Mouse (Mus musculus) embryonic facial prominence, embryonic 15.5 days (tissue): ENCODE measurements around the gene Tbl2. TPM values are rescaled to one million over a fixed set of nuclear protein-coding genes. Genes with fewer than 3 reads are reported as not detected.
A peak's percentile ranks its signal among the peaks of the same experiment; 100 is the strongest.

Experiments used
- ATAC-seq: fragments of 200-750 bp; cut with Nextera tagmentation; 2 replicates; pipeline ENCODE4 v1.8.0; 2017; ENCODE audit warnings: low read depth, moderate TSS enrichment; ENCODE audit not compliant: insufficient number of reproducible peaks, low FRiP score, low TSS enrichment
- H3K27ac ChIP-seq: fragments of 300-500 bp; sonication (generic); replicated peaks from 2 replicates; pipeline ENCODE4 v1.5.1; 2015; ENCODE audit warnings: mild to moderate bottlenecking, inconsistent platforms
- H3K27me3 ChIP-seq: fragments of 300-500 bp; sonication (generic); 2 replicates; pipeline ENCODE4 v1.6.1; 2015; ENCODE audit warnings: inconsistent platforms
- H3K36me3 ChIP-seq: fragments of 300-500 bp; sonication (generic); 2 replicates; pipeline ENCODE4 v1.6.1; 2015; ENCODE audit warnings: mild to moderate bottlenecking, inconsistent platforms
- H3K4me1 ChIP-seq: fragments of 300-500 bp; sonication (generic); 2 replicates; pipeline ENCODE4 v1.6.1; 2015; ENCODE audit warnings: inconsistent platforms
- H3K4me2 ChIP-seq: fragments of 300-500 bp; sonication (generic); replicated peaks from 2 replicates; pipeline ENCODE4 v1.6.1; 2015; ENCODE audit warnings: mild to moderate bottlenecking, inconsistent platforms
- H3K4me3 ChIP-seq: fragments of 300-500 bp; sonication (generic); replicated peaks from 2 replicates; pipeline ENCODE4 v1.5.1; 2015; ENCODE audit warnings: mild to moderate bottlenecking, inconsistent platforms
- H3K9ac ChIP-seq: fragments of 300-500 bp; sonication (generic); 2 replicates; pipeline ENCODE4 v1.6.1; 2015; ENCODE audit warnings: inconsistent platforms
- H3K9me3 ChIP-seq: fragments of 300-500 bp; sonication (generic); replicated peaks from 2 replicates; pipeline ENCODE4 v1.6.1; 2016; ENCODE audit warnings: inconsistent platforms
- WGBS: fragments of 180-500 bp; shearing (Covaris S2); methylation state at CpG from one replicate; pipeline ENCODE4 v1.1.7; 2015; 5-methylcytosine and 5-hydroxymethylcytosine counted together
- polyA plus RNA-seq: library from polyadenylated mRNA; unstranded; fragments of >200 nt; fragmentation: Nextera tagmentation; extraction: Ambion mirVana; gene quantifications from 2 replicates; pipeline ENCODE4 v1.2.1, GENCODE M21; 2015

The Tbl2 gene
- polyA plus RNA-seq, 1 experiment from 2014 or later, result 25.9 TPM

DNA sequence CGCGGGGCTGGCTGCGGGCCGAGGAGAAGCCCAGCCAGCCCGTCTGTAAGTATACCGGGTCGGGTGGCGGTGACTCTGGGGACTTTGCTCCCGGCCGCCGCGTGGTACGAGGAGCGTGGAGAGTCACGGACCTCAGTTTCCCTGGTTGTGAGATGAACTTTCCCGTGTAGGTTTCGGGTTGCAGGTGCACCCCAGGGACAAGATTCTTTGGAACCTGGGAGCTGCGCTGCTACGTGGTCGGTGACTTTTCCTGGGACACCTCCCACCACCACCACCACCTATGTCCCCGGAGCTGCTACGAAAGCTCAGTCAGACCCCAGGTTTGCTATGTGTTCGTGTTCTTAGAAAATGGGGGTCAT lies 342 bp downstream of the Tbl2 start:
- Histone ChIP-seq H3K9ac (peak overlapping the region; percentile 85), H3K9me3 (no peaks in the 10 kb centered on the region), H3K36me3 (peaks cover 18% of the 10 kb centered on the region), H3K4me1 (peaks cover 14% of the 10 kb centered on the region), H3K27ac (peak overlapping the region; percentile 97), H3K4me2 (peak overlapping the region; percentile 59), H3K4me3 (peak overlapping the region; percentile 99), H3K27me3 (no peaks in the 10 kb centered on the region)
- no peak; the same call in 1 of the 2 replicates for ATAC-seq
- under 1% methylated on average over 23 of the region's 23 CpGs for WGBS

DNA sequence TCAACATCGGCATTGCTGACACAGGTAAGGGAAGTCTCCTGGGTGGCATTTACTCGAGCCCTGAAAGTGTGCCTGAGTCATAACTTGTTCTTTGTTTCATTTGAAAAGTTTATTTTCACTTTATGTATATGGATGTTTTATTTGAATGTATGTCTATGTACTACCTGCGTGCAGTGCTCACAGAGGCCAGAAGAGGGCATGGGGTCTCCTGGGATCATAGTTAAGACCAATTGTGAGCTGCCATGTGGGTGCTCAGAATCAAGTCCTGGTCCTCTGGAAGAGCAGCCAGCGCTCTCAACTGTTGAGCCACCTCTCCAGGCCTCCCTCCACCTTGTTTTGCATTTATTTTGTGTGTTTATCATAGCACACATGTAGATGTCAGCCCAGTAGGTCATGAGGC lies 7.0 kb downstream of the Tbl2 start:
- H3K4me2 ChIP-seq, result no peak overlapping the region
- H3K36me3 ChIP-seq, result peaks cover 80% of the 10 kb centered on the region
- no peak overlapping the region for H3K9ac ChIP-seq
- ATAC-seq, result no peak
- 96% methylated on average over 4 of the region's 4 CpGs for WGBS
- H3K4me1 ChIP-seq, result no peaks in the 10 kb centered on the region
- no peak overlapping the region for H3K4me3 ChIP-seq
- H3K27me3 ChIP-seq, result no peaks in the 10 kb centered on the region
- H3K9me3 ChIP-seq, result no peaks in the 10 kb centered on the region
- H3K27ac ChIP-seq, result no peak overlapping the region

DNA sequence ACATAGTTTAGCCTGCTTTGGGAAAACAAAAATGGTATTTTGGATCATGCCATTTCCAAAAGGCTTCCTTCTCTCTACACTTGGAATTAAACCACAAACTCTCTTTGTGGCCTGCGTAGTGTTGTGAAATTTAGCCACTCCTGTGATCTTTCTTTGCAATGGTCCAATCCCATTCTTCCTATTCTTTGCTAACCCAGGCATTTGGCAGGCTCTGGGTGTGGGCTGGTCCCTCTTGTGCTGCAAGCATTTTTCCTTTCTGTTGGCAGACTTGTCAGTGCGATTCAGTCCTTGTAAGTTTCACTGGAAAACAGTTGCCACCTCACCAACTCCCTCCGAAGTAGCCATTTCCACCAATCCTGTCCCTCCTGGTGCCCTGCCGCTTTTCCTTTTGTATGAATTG lies 11.8 kb downstream of the Tbl2 start:
- Histone ChIP-seq H3K4me1 (no peaks in the 10 kb centered on the region), H3K36me3 (peaks cover 67% of the 10 kb centered on the region), H3K27me3 (no peaks in the 10 kb centered on the region), H3K9me3 (no peaks in the 10 kb centered on the region), H3K4me2 (no peak overlapping the region), H3K27ac (no peak overlapping the region), H3K4me3 (no peak overlapping the region), H3K9ac (no peak overlapping the region)
- WGBS, result 93% methylated on average over 4 of the region's 4 CpGs
- ATAC-seq, result no peak

DNA sequence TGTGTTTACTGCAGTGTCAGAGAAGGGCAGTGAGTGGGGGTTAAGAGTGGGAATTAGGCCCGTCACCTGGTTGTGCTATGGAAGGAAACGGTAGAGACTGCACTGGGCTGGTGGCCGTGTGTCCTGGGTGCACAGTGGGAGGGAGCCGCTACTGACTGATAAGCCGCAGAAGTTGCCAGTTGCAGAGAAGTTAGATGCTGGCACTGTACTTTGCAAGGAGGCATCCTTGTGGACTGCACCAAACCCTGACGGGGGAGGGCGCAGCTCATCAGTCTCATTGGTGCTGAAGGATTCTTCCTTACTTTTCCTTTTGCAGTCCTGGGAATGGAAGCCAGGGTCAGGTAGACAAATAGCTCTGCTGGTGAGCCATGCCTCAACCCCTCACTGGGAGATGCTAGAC lies 12.2 kb downstream of the Tbl2 start:
- no peaks in the 10 kb centered on the region for H3K4me1 ChIP-seq
- no peak overlapping the region for H3K4me2 ChIP-seq
- ATAC-seq, result no peak
- no peak overlapping the region for H3K9ac ChIP-seq
- no peaks in the 10 kb centered on the region for H3K9me3 ChIP-seq
- 92% methylated on average over 7 of the region's 7 CpGs for WGBS
- no peak overlapping the region for H3K27ac ChIP-seq
- no peaks in the 10 kb centered on the region for H3K27me3 ChIP-seq
- no peak overlapping the region for H3K4me3 ChIP-seq
- H3K36me3 ChIP-seq, result peaks cover 62% of the 10 kb centered on the region

DNA sequence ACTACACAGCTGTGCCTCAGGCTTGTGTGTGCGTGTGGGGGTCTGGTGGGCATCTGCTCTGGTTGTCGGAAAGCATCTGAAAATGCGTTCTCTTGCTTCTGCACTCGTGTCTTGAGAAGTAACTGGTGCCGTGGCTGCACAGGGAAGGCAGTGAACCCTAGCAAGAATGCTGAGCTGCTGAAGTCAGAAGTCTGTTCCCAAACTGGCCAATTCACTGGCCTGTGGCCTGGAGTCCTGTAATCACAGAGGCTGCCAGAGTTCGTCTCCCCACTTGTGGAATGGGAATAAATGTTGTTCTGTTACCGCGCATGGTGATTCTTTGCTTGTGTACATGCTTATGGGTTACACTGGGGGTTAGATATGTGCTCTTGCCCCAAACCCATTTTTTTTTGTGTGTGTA lies 12.9 kb downstream of the Tbl2 start:
- no peaks in the 10 kb centered on the region for H3K4me1 ChIP-seq
- no peak overlapping the region for H3K9ac ChIP-seq
- ATAC-seq, result no peak
- peaks cover 55% of the 10 kb centered on the region for H3K36me3 ChIP-seq
- H3K27ac ChIP-seq, result no peak overlapping the region
- 91% methylated on average over 8 of the region's 8 CpGs for WGBS
- H3K27me3 ChIP-seq, result no peaks in the 10 kb centered on the region
- H3K4me2 ChIP-seq, result no peak overlapping the region
- no peaks in the 10 kb centered on the region for H3K9me3 ChIP-seq
- no peak overlapping the region for H3K4me3 ChIP-seq

DNA sequence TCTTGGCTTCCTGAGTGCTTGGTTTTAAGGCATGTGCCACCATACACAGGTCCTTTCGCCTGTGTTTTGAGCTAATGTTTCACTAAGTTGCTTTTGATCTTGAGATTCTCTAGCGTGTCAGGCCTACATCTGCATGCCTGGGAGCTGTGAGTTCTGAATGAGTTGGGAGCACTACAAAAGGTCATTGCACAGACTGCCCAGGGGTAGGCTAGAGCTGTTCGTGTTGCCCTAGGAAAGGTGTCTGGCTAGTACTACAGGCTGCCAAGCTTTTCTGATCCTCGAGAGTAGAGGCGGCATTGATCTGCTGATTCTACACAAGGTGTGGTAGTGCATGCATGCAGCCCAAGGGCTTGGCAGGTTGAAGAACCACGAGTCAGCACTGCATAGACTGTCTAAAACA lies 13.4 kb downstream of the Tbl2 start:
- Histone ChIP-seq H3K4me3 (no peak overlapping the region), H3K9me3 (no peaks in the 10 kb centered on the region), H3K27me3 (no peaks in the 10 kb centered on the region), H3K4me1 (peaks cover 1% of the 10 kb centered on the region; the same call in 1 of the 2 replicates), H3K36me3 (peaks cover 53% of the 10 kb centered on the region), H3K4me2 (no peak overlapping the region), H3K27ac (no peak overlapping the region), H3K9ac (no peak overlapping the region)
- WGBS, result 85% methylated on average over 6 of the region's 6 CpGs
- no peak for ATAC-seq

DNA sequence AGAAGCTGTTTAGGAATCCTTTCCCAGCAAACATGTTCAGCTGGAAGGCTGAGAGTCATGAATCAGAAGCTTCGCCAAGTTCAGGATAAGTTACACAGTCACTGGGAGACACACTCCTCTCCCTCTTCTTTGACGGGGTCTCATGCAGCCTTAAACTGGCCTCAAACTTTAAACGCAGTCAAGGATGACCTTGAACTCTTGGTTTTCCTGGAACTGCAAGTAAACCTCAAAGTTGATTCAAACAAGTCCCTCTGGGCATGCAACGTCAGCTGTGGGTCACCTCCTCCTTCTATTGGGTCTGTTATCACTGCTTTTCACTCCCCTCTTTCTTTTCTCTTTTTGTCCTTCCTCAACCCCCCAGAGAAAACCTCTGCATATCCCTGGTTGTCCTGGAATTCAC lies 17.5 kb downstream of the Tbl2 start:
- Histone ChIP-seq H3K9ac (no peak overlapping the region), H3K4me2 (no peak overlapping the region), H3K4me3 (no peak overlapping the region), H3K36me3 (peaks cover 23% of the 10 kb centered on the region), H3K27me3 (no peaks in the 10 kb centered on the region), H3K9me3 (no peaks in the 10 kb centered on the region), H3K27ac (no peak overlapping the region), H3K4me1 (peaks cover 17% of the 10 kb centered on the region)
- WGBS, result 86% methylated on average over 4 of the region's 4 CpGs
- ATAC-seq, result no peak

DNA sequence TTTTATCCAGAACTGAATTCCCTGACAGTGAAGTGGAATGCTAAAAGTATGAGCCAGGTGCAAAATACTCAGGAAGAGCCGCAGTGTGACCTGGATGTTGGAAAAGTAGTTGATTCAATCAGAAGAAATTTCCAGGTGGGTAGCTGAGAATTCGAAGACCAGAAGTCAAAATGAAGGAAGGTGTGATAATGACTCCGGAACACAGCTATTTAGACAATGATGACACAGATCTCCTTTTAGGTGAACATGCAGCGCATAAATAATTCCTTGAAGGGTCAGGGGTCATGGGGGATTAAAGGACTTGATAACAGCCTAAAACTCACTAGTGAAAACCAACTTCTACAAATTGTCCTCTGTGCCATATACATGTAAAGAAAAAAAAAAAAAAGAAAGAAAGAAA lies 18.0 kb downstream of the Tbl2 start:
- Histone ChIP-seq H3K4me1 (peaks cover 17% of the 10 kb centered on the region), H3K4me2 (peak overlapping the region; percentile 64), H3K27me3 (no peaks in the 10 kb centered on the region), H3K27ac (peak overlapping the region; percentile 98; the same call in 1 of the 2 replicates), H3K4me3 (no peak overlapping the region), H3K9me3 (no peaks in the 10 kb centered on the region), H3K9ac (no peak overlapping the region), H3K36me3 (peaks cover 23% of the 10 kb centered on the region)
- no peak for ATAC-seq
- 96% methylated on average over 4 of the region's 4 CpGs for WGBS

DNA sequence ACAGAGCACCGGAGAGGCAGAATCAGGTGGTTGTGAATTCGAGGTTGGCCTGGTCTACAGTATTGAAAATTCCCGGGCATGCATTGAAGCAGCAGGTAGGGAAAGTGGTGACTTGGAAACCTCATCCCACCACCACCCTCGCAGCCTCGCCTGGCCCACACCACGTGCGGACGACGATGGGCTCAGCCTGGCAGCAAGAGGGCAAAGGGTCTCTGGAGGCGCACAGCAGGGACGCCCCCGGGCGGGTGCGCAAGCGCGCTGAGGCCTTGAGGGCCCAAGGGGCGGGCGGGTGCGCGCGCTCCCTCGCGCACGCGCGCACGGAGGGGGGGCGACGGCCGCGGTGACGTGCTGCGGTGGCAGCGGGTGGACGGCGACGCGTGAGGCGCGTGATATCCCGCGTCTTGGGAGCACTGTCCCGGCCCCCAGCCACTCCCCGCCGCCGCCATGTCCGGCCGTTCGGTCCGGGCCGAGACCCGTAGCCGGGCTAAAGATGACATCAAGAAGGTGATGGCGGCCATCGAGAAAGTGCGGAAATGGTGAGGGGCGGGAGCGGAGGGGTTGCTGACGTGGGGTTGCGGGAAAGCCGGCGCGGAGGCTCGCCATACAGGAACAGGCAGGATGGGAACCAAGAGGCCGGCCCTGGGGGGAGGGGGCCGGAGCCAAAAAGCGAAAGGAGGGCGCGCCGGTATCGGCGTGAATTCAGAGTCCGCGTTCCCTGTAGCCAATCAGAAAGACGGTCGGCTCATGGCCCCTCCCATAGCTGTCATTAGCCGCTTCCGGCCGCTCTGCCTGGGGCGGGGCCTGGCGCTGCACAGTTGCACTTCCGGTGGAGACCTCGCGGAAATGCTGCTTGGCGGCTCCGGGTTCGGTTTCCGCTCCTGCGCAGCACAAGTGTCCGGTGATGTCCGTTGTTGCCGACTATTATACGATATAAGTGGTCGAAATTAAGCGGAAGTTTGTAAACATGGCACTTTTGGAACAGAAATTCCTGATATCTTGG lies 18.9 kb downstream of the Tbl2 start, which contains the start of gene Bcl7b:
Bcl7b (plus strand) TSS at position 221 of the 1,000 bp plus-strand sequence.
- peak; percentile 97 for ATAC-seq
- H3K36me3 ChIP-seq, result peaks cover 21% of the 10 kb centered on the region
- H3K4me1 ChIP-seq, result peaks cover 17% of the 10 kb centered on the region
- WGBS, result 2% methylated on average over 78 of the region's 95 CpGs
- H3K4me2 ChIP-seq, result peak within 1 kb of the TSS; percentile 75
- peak within 1 kb of the TSS; percentile 72 for H3K9ac ChIP-seq
- H3K27me3 ChIP-seq, result no peaks in the 10 kb centered on the region
- H3K9me3 ChIP-seq, result no peaks in the 10 kb centered on the region
- peak within 1 kb of the TSS; percentile 98 for H3K27ac ChIP-seq
- H3K4me3 ChIP-seq, result peak within 1 kb of the TSS; percentile 65

DNA sequence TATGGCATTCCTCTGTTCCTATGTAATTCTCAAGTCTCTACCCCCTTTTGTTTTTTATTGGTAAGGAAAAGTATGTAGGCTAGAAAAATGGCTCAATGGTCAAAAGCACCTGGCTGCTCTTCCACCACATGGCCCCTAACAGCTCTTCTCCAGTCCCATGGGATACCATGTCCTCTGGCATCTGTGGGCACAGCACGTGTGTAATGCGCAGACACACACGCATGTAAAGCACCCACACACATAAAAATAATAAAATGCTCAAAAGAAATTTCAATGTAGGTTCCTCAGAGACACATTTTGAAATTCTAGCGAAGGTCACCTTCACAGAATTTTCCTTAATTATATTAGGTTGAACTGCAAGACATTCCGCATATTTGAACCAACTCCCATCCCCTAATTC lies 20.0 kb downstream of the Tbl2 start:
- Histone ChIP-seq H3K4me1 (peaks cover 17% of the 10 kb centered on the region), H3K9me3 (no peaks in the 10 kb centered on the region), H3K4me3 (peak overlapping the region; percentile 65), H3K4me2 (peak overlapping the region; percentile 75), H3K27me3 (no peaks in the 10 kb centered on the region), H3K27ac (peak overlapping the region; percentile 98; the same call in 1 of the 2 replicates), H3K9ac (peak overlapping the region; percentile 51), H3K36me3 (peaks cover 21% of the 10 kb centered on the region)
- no peak for ATAC-seq
- WGBS, result 87% methylated on average over 5 of the region's 5 CpGs

DNA sequence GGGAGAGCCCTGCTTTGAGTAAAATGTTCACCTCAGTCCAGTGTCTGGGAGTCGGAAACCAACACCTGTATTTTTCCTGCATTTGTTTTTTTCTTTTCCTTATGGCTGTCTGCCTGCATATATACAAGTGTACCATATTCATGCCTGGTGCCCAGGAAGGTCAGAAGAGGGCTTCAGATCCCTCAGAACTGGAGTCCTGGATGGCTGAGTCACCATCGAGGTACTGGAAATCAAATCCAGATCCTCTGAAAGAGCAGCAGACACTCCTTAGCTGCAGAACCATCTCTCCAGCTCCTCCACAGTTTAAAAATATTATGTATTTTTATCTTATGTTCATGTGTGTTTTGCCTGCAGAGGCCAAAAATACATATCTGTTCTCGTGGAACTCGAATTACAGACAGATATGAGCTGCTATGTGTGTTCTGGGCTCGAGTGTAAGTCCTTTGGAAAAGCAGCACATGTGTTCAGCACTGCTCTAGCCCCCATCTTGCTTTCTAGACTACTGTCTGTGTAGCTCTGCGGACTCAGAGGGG lies 22.3 kb downstream of the Tbl2 start:
- H3K36me3 ChIP-seq, result peaks cover 30% of the 10 kb centered on the region
- H3K4me3 ChIP-seq, result no peak overlapping the region
- H3K4me2 ChIP-seq, result no peak overlapping the region
- ATAC-seq, result no peak
- peaks cover 17% of the 10 kb centered on the region for H3K4me1 ChIP-seq
- WGBS, result 82% methylated on average over 6 of the region's 6 CpGs
- no peaks in the 10 kb centered on the region for H3K27me3 ChIP-seq
- H3K27ac ChIP-seq, result no peak overlapping the region
- H3K9me3 ChIP-seq, result no peaks in the 10 kb centered on the region
- H3K9ac ChIP-seq, result no peak overlapping the region
